Mouse (Mus musculus) kidney, embryonic 16.5 days (tissue): ENCODE measurements around the gene Ank. TPM values are rescaled to one million over a fixed set of nuclear protein-coding genes. Genes with fewer than 3 reads are reported as not detected.

Experiments
- ATAC-seq: fragments of 200-750 bp; cut with Nextera tagmentation; 2 replicates; pipeline ENCODE4 v1.8.0; 2017; ENCODE audit warnings: moderate TSS enrichment; ENCODE audit not compliant: low FRiP score, low TSS enrichment
- H3K27ac ChIP-seq: fragments of 300-500 bp; sonication (generic); 2 replicates; pipeline ENCODE4 v1.5.1; 2014; ENCODE audit warnings: low read length
- H3K27me3 ChIP-seq: fragments of 300-500 bp; sonication (generic); 2 replicates; pipeline ENCODE4 v1.6.1; 2014; ENCODE audit warnings: low read length, control low read depth, mixed read lengths; ENCODE audit not compliant: insufficient read depth
- H3K36me3 ChIP-seq: fragments of 300-500 bp; sonication (generic); 2 replicates; pipeline ENCODE4 v1.6.1; 2014; ENCODE audit warnings: low read length, control low read depth, mixed read lengths; ENCODE audit not compliant: insufficient read depth
- H3K4me1 ChIP-seq: fragments of 300-500 bp; sonication (generic); 2 replicates; pipeline ENCODE4 v1.6.1; 2014; ENCODE audit warnings: low read length, control low read depth, mixed read lengths; ENCODE audit not compliant: insufficient read depth
- H3K4me2 ChIP-seq: fragments of 300-500 bp; sonication (generic); replicated peaks from 2 replicates; pipeline ENCODE4 v1.6.1; 2014; ENCODE audit warnings: low read depth, low read length
- H3K4me3 ChIP-seq: fragments of 300-500 bp; sonication (generic); 2 replicates; pipeline ENCODE4 v1.5.1; 2014; ENCODE audit warnings: mild to moderate bottlenecking, low read length
- H3K9ac ChIP-seq: fragments of 300-500 bp; sonication (generic); replicated peaks from 2 replicates; pipeline ENCODE4 v1.6.1; 2014; ENCODE audit warnings: low read length
- H3K9me3 ChIP-seq: fragments of 300-500 bp; sonication (generic); 2 replicates; pipeline ENCODE4 v1.6.1; 2016; ENCODE audit warnings: low read length, control low read depth
- WGBS: fragments of 180-500 bp; shearing (Covaris S2); extraction: QIAGEN DNeasy Blood & Tissue Kit; methylation state at CpG from one replicate; pipeline ENCODE4 v1.1.7; 2014; 5-methylcytosine and 5-hydroxymethylcytosine counted together
- microRNA-seq: library from miRNA; unstranded; fragments of <30 nt; microRNA quantifications from one replicate; pipeline ENCODE4, GENCODE M21; 2016
- polyA plus RNA-seq: library from polyadenylated mRNA; unstranded; fragments of >200 nt; fragmentation: Nextera tagmentation; extraction: Ambion mirVana; gene quantifications from 2 replicates; pipeline ENCODE4 v1.2.1, GENCODE M21; 2015

The Ank gene
- polyA plus RNA-seq, 1 experiment from 2014 or later = 7.2 TPM

DNA sequence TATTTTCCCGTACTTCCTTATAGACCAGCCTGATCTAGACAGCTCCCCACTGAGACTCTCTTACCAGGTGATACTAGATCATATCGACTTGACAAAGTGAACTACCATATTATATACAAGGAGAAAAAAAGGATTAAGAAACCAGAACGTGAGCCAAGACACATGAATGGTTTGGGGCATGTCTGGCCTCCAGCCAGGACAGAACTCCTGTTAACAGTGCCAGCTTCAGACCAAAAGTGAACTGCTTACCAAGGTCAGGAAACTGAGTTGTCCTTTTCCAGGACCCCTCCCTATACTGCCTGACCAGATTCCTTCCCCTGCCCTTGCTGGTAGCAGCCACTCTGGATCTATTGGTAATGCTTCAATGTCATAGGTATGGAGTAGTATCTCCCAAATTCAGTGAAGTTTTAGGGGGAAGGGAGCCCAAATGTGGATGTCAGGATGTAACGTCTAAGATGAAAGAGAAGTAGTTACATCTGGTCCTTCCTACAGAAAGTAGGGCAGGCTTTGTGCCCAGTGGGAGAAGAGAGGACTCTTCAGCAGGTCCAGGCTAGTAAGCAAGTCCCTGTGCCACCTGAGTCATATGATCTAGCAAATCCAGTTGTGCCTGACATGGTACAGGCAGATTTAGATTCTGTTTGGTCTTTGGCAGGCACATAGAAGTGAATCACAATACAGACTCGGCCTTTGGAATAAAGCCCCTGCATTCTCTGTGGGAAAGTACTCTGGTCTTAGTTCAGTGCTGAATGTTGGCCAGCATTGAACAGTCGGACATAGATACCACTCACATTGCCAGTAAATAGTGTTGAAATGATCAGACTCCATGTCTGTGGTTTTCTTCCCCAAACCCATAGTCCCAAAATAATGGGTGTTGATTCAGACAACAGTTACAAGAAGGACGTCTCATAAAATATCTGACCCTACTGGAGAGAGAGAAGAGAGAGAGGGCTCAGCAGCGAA lies 167.7 kb downstream of the Ank start:
- Histone ChIP-seq H3K36me3 (no peaks in the 10 kb centered on the region), H3K4me2 (no peak overlapping the region), H3K9ac (no peak overlapping the region), H3K9me3 (no peaks in the 10 kb centered on the region), H3K4me1 (peaks cover 10% of the 10 kb centered on the region), H3K27ac (no peak overlapping the region), H3K4me3 (no peak overlapping the region), H3K27me3 (no peaks in the 10 kb centered on the region)
- WGBS = 83% methylated on average over 8 of the region's 8 CpGs
- no peak for ATAC-seq

DNA sequence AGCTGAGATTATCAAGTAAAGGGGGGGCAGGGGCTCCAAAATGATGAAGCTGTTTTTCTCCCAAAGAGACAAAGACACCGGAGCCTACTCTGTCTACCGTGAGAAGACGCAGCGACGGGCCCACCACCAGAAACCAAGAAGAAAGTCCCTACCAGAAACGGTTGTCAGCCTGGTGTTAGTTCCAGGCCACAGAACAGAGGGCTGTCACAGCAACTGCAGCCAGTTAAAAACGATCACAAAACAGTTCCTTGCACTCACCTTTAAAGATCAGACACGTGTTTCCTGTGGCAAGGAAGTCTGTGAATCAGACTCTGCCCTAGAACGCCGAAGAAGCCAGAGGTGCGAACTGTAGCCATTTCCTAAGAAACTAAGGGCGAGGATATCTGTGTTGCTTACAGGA lies 174.7 kb downstream of the Ank start:
- H3K36me3 ChIP-seq = no peaks in the 10 kb centered on the region
- no peak overlapping the region for H3K4me2 ChIP-seq
- no peak overlapping the region for H3K9ac ChIP-seq
- no peaks in the 10 kb centered on the region for H3K27me3 ChIP-seq
- WGBS = 54% methylated on average over 12 of the region's 12 CpGs
- H3K27ac ChIP-seq = no peak overlapping the region
- ATAC-seq = no peak
- no peaks in the 10 kb centered on the region for H3K9me3 ChIP-seq
- H3K4me3 ChIP-seq = no peak overlapping the region
- H3K4me1 ChIP-seq = no peaks in the 10 kb centered on the region

- no peaks in the 10 kb centered on the region for H3K36me3 ChIP-seq
- H3K9me3 ChIP-seq = no peaks in the 10 kb centered on the region
- 83% methylated on average over 3 of the region's 3 CpGs for WGBS
- H3K27me3 ChIP-seq = no peaks in the 10 kb centered on the region
- H3K9ac ChIP-seq = no peak overlapping the region
- H3K4me3 ChIP-seq = no peak overlapping the region
- no peak for ATAC-seq
- no peak overlapping the region for H3K27ac ChIP-seq
- no peak overlapping the region for H3K4me2 ChIP-seq
- no peaks in the 10 kb centered on the region for H3K4me1 ChIP-seq
Observed at GRCm38 (mm10) chr15:27642895-27643294, 176.4 kb downstream of the Ank start.

Small RNAs within 50 kb of the gene (microRNA-seq; reads per million reads assigned to microRNA genes)
- not detected for gene Mir7117

Other genes starting within 250 kb of the Ank start
- gene Otulin, start 164.0 kb downstream of the Ank start, polyA plus RNA-seq = 13.6 and 30.1 TPM in 2 replicates
- 29.1 and 31.9 TPM in 2 replicates for gene Otulinl, start 214.9 kb downstream of the Ank start, polyA plus RNA-seq